Mouse (Mus musculus) heart, adult 8-10 months (tissue): ENCODE measurements around the gene Palld. TPM values are rescaled to one million over a fixed set of nuclear protein-coding genes. Genes with fewer than 3 reads are reported as not detected.

ENCODE experiments used
- total RNA-seq, 4 experiments: library from RNA; stranded (reverse); gene quantifications; 2 replicates each; pipeline ENCODE4 v1.2.4; 2022

Gene Palld
- total RNA-seq, 4 experiments from 2014 or later, result 172 to 203 (median 189) TPM

Other genes with a start within 250 kb of the Palld start
- gene Ddx60, start 25.4 kb upstream of the Palld start, total RNA-seq, result 1 to 10 TPM in 3 of 4 experiments, under 1 TPM in 1; 0.80 to 2.6 (median 1.9) TPM
- gene Anxa10, start 220.5 kb upstream of the Palld start, total RNA-seq, result not detected